Mouse (Mus musculus) limb, embryonic 13.5 days (tissue): ENCODE data around the gene Csrp1. TPM values are rescaled to one million over a fixed set of nuclear protein-coding genes. Genes with fewer than 3 reads are reported as not detected.

Experiments used
- ATAC-seq: fragments of 200-750 bp; cut with Nextera tagmentation; 2 replicates; pipeline ENCODE4 v1.8.0; 2017; ENCODE audit warnings: low read depth, moderate number of reproducible peaks, moderate TSS enrichment; ENCODE audit not compliant: low FRiP score
- H3K27ac ChIP-seq: fragments of 300-500 bp; sonication (generic); 2 replicates; pipeline ENCODE4 v1.5.1; 2015; ENCODE audit warnings: inconsistent platforms, mild to moderate bottlenecking, moderate library complexity
- H3K27me3 ChIP-seq: fragments of 300-500 bp; sonication (generic); 2 replicates; pipeline ENCODE4 v1.6.1; 2015; ENCODE audit warnings: mild to moderate bottlenecking, inconsistent platforms
- H3K36me3 ChIP-seq: fragments of 300-500 bp; sonication (generic); 2 replicates; pipeline ENCODE4 v1.6.1; 2015; ENCODE audit warnings: inconsistent platforms, mild to moderate bottlenecking, moderate library complexity
- H3K4me1 ChIP-seq: fragments of 300-500 bp; sonication (generic); 2 replicates; pipeline ENCODE4 v1.6.1; 2015; ENCODE audit warnings: inconsistent platforms
- H3K4me2 ChIP-seq: fragments of 300-500 bp; sonication (generic); replicated peaks from 2 replicates; pipeline ENCODE4 v1.6.1; 2015; ENCODE audit warnings: inconsistent platforms, mild to moderate bottlenecking, moderate library complexity
- H3K4me3 ChIP-seq: fragments of 300-500 bp; sonication (generic); 2 replicates; pipeline ENCODE4 v1.5.1; 2015; ENCODE audit warnings: moderate library complexity, mild to moderate bottlenecking, inconsistent platforms
- H3K9ac ChIP-seq: fragments of 300-500 bp; sonication (generic); 2 replicates; pipeline ENCODE4 v1.6.1; 2015; ENCODE audit warnings: mild to moderate bottlenecking, inconsistent platforms
- H3K9me3 ChIP-seq: fragments of 300-500 bp; sonication (generic); 2 replicates; pipeline ENCODE4 v1.6.1; 2016; ENCODE audit warnings: inconsistent platforms
- WGBS: fragments of 180-500 bp; shearing (Covaris S2); methylation state at CpG from one replicate; pipeline ENCODE4 v1.1.7; 2015; 5-methylcytosine and 5-hydroxymethylcytosine counted together
- polyA plus RNA-seq: library from polyadenylated mRNA; unstranded; fragments of >200 nt; fragmentation: Nextera tagmentation; extraction: Ambion mirVana; gene quantifications from 2 replicates; pipeline ENCODE4 v1.2.1, GENCODE M21; 2015

The Csrp1 gene
- polyA plus RNA-seq, 1 experiment from 2014 or later, result 77.5 TPM

DNA sequence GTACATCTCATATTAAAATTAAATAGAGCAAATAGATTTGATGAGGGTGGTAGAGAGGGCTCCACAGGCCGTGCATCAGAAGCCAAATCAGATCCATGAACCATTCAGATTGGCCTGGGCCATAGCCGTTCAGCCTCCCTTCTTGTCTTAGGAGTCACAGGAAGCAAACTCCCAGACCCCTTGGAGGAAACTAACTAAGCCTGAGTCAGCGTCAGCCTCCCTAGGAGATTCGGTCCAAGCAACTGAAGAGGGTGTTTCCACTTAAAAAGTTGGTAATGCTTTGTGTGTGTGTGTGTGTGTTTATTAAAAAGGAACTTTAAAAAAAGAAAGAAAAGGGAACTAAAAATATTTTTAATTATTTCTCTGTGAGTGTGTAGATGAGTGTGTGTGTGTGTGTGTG, 35.0 kb upstream of the Csrp1 start:
- no peaks in the 10 kb centered on the region for H3K9me3 ChIP-seq
- peaks cover 16% of the 10 kb centered on the region for H3K27me3 ChIP-seq
- no peak overlapping the region for H3K9ac ChIP-seq
- peaks cover 35% of the 10 kb centered on the region for H3K4me1 ChIP-seq
- ATAC-seq, result no peak
- H3K36me3 ChIP-seq, result no peaks in the 10 kb centered on the region
- H3K4me3 ChIP-seq, result no peak overlapping the region
- no peak overlapping the region for H3K27ac ChIP-seq
- H3K4me2 ChIP-seq, result no peak overlapping the region
- WGBS, result 57% methylated on average over 4 of the region's 4 CpGs

DNA sequence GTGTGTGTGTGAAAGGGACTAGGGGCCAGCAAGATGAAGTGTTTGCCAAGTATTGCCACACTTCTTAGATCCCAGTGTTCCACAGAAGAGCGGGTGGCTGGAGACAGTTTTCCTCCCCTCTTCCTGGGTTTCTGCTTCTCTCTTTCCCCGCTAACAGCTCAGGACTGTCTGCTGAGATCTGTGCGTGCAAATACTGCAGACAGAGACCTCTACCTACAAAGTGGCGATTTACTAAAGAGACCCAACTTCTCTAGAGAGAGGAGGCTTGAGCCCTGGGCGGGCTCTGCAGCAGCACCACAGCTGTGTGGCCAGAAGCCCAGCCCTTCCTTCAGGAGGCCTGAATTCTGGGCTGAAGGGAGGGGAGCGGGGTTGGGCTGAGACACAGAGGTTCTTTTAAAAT, 34.5 kb upstream of the Csrp1 start:
- 47% methylated on average over 6 of the region's 6 CpGs for WGBS
- ATAC-seq, result no peak
- Histone ChIP-seq H3K36me3 (no peaks in the 10 kb centered on the region), H3K27me3 (peaks cover 16% of the 10 kb centered on the region), H3K4me2 (peak overlapping the region; percentile 92; the same call in 1 of the 2 replicates), H3K27ac (no peak overlapping the region), H3K4me3 (no peak overlapping the region), H3K9ac (no peak overlapping the region), H3K9me3 (no peaks in the 10 kb centered on the region), H3K4me1 (peaks cover 35% of the 10 kb centered on the region)

DNA sequence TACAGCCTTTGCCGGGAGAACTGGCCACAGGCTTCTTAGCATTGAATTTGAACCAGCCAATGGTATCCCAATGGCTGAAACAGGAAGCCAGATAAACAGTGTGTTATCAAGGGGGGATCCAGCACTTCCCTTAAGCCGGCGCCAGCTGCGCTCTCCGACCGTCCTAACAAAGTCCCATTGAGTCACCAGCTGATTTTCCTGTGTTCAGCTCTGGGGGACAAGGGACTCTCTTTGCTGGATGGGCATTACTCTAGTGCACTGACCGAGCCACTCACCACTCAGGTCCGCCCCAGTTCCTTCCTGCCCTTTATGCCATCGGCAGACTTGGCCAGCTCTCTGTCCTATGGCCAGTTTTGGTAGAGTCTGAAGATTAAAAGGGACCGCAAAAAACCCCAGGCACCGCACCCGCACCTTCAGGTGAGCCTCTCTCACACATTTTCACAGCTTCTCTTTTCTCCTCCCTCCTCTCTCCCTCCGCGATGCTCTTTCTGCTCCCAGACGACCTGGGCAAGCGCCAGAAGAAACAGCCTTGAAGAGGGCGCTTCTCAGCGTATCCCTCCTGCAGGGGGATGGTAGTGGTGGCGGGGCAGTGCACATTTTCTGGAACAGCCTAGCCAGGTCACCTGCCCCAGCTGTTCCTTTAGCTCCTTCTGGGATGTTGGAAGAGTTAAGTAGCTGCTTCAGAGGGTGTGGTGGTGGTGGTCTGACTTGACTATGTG, 32.9 kb upstream of the Csrp1 start:
- WGBS, result under 1% methylated on average over 19 of the region's 19 CpGs
- Histone ChIP-seq H3K4me1 (peaks cover 35% of the 10 kb centered on the region), H3K27me3 (peaks cover 16% of the 10 kb centered on the region), H3K9me3 (no peaks in the 10 kb centered on the region), H3K4me2 (peak overlapping the region; percentile 92), H3K4me3 (peak overlapping the region; percentile 72), H3K36me3 (no peaks in the 10 kb centered on the region), H3K27ac (0 out of 2 replicates have a peak overlapping the region, but pooled peaks have one; percentile 22), H3K9ac (peak overlapping the region; percentile 88)
- ATAC-seq, result no peak

DNA sequence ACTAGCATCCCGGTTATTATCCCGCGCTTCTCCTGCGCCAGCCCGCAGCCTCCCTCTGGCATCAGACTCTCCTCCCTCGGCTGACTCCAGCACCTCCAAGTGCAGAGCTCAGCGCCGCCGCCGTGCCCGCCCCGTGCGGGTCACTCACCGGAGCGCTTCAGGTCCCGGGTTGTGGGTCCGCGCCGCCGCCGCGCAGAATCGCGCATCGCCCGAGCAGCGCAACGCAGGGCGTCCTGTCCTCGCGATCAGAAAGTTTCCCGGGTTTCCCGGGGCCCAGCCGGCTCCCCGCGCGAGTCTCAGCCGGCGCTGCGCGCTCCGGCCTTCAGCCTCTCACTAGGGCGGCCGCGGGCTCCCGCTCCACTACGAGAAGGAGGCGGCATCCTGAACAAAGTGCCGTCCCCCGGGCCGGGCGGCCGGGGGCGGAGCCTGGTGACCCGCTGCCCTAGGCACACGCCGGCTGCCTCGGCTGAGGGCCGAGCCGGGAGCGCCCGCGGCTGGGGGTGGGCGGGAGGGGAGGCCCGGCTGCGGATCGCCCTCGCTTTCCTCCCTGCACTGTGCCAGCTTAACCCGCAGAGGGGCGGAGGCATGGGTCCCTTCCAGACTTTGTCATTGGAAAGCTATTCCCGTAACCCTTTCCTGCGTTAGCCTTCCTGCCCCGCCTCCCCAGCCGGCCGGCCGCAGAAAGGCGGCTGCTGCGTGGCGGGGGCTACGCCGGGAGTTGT, 31.9 kb upstream of the Csrp1 start:
- Histone ChIP-seq H3K4me2 (peak overlapping the region; percentile 92), H3K4me1 (peaks cover 35% of the 10 kb centered on the region), H3K27ac (peak overlapping the region; percentile 86), H3K27me3 (peaks cover 16% of the 10 kb centered on the region), H3K9ac (peak overlapping the region; percentile 88), H3K36me3 (no peaks in the 10 kb centered on the region), H3K9me3 (no peaks in the 10 kb centered on the region), H3K4me3 (peak overlapping the region; percentile 72)
- WGBS, result under 1% methylated on average over 61 of the region's 81 CpGs
- peak; percentile 91 for ATAC-seq

DNA sequence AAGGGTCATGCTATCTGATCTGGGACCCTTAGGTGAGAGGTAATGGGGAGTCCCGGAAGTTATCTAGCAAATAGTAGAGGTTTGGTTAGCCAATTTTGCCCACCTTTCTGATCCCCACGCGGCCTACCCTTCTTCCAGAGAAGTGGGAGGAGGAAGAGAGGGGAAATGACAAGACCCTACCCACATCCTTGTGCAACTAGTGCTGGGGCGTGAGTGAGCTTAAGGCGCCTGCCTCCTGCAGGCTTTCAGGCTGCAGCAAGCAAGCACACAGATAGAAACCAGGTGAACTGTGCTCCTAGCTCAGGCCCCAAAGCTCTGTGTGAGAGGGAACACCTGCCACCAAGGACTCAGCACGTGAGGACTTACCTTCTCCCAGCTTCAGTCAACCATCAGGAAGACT, 31.2 kb upstream of the Csrp1 start:
- Histone ChIP-seq H3K9me3 (no peaks in the 10 kb centered on the region), H3K9ac (peak overlapping the region; percentile 88), H3K4me3 (peak overlapping the region; percentile 72), H3K27me3 (peaks cover 16% of the 10 kb centered on the region), H3K36me3 (no peaks in the 10 kb centered on the region), H3K4me1 (peaks cover 35% of the 10 kb centered on the region), H3K27ac (peak overlapping the region; percentile 86; the same call in 1 of the 2 replicates), H3K4me2 (peak overlapping the region; percentile 92)
- ATAC-seq, result no peak
- WGBS, result 8% methylated on average over 6 of the region's 6 CpGs

DNA sequence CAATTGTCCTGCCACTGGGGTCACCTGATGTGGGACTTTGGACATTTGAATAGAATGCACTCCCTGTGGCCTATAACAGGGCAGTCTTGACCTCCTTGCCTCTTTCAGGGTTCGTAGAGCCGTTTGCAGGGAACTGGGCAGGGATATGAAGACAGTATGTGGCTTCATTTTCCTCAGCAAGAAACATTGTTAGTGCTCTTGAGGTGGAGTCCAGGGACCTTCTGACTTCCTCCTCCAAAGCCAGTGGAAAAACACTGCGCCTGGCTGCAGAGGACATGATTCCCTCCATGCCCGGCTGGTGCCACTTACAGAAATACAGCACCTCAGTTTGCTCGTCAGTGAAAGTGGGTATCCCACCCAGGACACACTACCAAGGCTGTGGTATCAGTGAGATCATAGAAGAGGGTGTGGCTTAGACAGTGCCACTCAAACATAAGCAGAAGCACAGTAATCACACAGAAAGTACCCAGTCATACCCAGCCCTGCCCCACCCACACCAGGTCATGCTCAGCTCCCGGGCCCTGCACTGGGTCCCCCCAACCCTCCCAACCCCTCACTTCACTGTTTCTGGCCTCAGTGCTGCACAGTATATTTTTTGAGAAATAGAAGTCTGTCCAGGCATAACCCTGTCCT, 29.0 kb upstream of the Csrp1 start:
- no peak for ATAC-seq
- no peak overlapping the region for H3K4me2 ChIP-seq
- 80% methylated on average over 6 of the region's 6 CpGs for WGBS
- H3K27ac ChIP-seq, result no peak overlapping the region
- H3K27me3 ChIP-seq, result peaks cover 13% of the 10 kb centered on the region
- no peak overlapping the region for H3K4me3 ChIP-seq
- no peaks in the 10 kb centered on the region for H3K36me3 ChIP-seq
- H3K4me1 ChIP-seq, result peaks cover 35% of the 10 kb centered on the region
- no peaks in the 10 kb centered on the region for H3K9me3 ChIP-seq
- H3K9ac ChIP-seq, result no peak overlapping the region; the same call in 1 of the 2 replicates

DNA sequence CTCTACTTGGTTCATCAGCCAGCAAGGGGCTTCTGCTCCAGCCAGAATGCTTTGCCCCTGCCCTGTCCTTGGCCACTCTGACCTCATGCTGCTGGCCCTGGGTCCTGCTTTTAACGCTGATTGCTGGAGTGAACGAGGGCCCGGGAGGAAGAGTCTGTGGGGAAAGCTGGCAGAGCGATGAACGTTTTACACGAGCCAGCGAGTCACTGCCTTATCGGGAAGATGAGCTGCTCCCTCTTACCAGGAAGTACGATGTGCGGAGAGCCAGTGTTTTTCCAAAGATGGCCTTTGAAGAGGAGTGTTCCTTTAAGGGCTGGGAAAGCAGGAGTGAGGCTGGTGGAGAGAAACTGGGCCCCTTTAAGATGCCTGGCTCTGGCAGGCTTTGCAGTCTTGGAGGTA, 28.4 kb upstream of the Csrp1 start:
- WGBS, result 51% methylated on average over 10 of the region's 10 CpGs
- ATAC-seq, result no peak

DNA sequence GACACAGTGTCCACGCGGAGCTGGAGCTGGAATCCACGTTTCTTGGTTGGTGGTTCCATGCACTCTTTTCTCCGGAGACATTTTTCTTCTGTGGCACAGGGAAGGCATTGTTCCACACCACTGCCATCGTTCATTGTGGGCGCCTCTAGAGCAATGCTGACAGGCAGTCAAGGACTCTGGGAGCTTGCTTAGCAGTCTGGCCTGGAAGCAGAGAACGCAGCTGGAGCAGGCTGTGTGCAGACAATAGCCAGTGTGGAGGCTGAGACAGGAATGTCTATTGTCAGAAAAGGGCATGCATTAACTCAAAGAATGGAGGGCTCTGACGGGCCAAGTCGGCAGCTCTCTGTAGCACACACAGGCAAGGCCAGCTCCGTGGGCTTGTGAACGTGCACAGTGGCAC, 25.7 kb upstream of the Csrp1 start:
- H3K9me3 ChIP-seq, result no peaks in the 10 kb centered on the region; the same call in 1 of the 2 replicates
- no peaks in the 10 kb centered on the region for H3K36me3 ChIP-seq
- no peak overlapping the region for H3K4me2 ChIP-seq
- H3K4me3 ChIP-seq, result no peak overlapping the region
- H3K27me3 ChIP-seq, result 0 out of 2 replicates have a peak, but pooled peaks cover under 1% of the 10 kb centered on the region
- WGBS, result 75% methylated on average over 11 of the region's 11 CpGs
- H3K27ac ChIP-seq, result no peak overlapping the region
- no peak overlapping the region for H3K9ac ChIP-seq
- no peak for ATAC-seq
- peaks cover 30% of the 10 kb centered on the region for H3K4me1 ChIP-seq

More for the DNA sequence above, 28.4 kb upstream of the Csrp1 start:
- Histone ChIP-seq H3K27me3 (peaks cover 8% of the 10 kb centered on the region), H3K4me3 (no peak overlapping the region), H3K36me3 (no peaks in the 10 kb centered on the region), H3K4me1 (peaks cover 30% of the 10 kb centered on the region), H3K9ac (no peak overlapping the region; the same call in 1 of the 2 replicates), H3K27ac (no peak overlapping the region), H3K4me2 (no peak overlapping the region), H3K9me3 (no peaks in the 10 kb centered on the region; the same call in 1 of the 2 replicates)

DNA sequence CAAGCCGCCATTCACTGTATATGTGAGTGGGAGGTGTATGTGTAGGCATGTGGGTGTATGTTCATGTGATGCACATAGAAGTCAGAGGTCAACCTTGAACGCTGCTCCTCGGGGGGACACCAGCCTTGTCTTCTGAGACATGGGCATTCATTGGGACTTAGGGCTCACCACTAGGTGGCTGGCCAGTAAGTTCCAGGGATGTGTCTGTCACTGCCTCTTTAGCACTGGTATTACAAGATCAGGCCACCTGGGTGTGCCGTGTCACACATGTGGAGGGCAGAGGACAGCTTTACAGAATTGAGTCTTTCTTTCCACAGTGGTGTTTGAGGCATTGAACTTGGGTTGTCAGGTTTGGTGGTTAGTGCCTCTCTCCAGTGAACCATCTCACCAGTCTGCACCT, 22.4 kb upstream of the Csrp1 start:
- H3K4me2 ChIP-seq, result no peak overlapping the region
- WGBS, result 74% methylated on average over 4 of the region's 4 CpGs
- no peaks in the 10 kb centered on the region; the same call in 1 of the 2 replicates for H3K27me3 ChIP-seq
- no peak overlapping the region; the same call in 1 of the 2 replicates for H3K27ac ChIP-seq
- no peaks in the 10 kb centered on the region for H3K36me3 ChIP-seq
- H3K9ac ChIP-seq, result no peak overlapping the region
- no peak overlapping the region for H3K4me3 ChIP-seq
- H3K9me3 ChIP-seq, result no peaks in the 10 kb centered on the region; the same call in 1 of the 2 replicates
- H3K4me1 ChIP-seq, result peaks cover 37% of the 10 kb centered on the region
- no peak for ATAC-seq

DNA sequence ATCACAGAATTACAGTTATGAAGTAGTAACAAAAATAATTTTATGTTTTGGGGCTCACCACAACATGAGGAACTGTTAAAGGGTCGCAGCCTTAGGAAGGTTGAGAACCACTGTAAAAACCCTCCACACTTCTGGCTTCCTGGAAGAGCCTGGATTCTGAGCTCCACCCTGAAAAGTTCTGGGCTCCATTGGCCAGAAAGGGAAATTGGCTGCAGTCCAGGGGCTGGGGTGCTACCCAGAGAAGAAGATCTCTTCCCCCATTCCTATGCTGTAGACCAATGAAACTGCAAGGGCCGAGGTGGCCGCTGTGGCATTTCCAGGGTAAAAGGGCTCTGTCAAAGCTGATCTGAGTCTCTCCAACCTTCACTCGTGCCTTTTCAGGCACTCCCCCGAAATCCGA, 21.8 kb upstream of the Csrp1 start:
- no peaks in the 10 kb centered on the region; the same call in 1 of the 2 replicates for H3K27me3 ChIP-seq
- 20% methylated on average over 6 of the region's 6 CpGs for WGBS
- H3K9ac ChIP-seq, result no peak overlapping the region
- no peak overlapping the region for H3K4me3 ChIP-seq
- H3K27ac ChIP-seq, result peak overlapping the region; percentile 64
- peak overlapping the region; percentile 70 for H3K4me2 ChIP-seq
- H3K4me1 ChIP-seq, result peaks cover 37% of the 10 kb centered on the region
- H3K9me3 ChIP-seq, result no peaks in the 10 kb centered on the region; the same call in 1 of the 2 replicates
- no peak; the same call in 1 of the 2 replicates for ATAC-seq
- no peaks in the 10 kb centered on the region for H3K36me3 ChIP-seq

DNA sequence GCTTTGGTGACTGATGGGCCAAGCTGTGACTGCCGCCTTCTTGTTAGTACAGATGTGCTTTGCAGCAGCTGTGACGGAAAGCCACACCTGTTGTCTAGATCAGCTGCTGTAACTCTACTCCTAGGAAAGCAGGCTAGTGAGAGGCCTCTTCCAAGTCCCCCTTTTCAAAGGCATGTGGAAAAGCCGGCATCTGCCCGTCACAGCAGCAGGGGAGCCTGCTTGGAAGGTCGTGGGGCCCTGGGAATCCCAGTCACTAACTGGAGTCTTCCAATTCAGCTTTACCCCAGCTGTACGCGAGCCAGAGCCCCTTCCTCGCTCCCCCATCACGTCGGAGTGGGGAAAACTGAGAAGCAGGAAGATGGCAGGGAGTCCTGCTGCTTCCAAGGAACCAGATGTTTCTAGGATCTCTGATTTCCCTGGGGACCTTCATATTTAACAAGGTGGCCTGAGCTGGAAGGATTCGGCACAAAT, 21.4 kb upstream of the Csrp1 start:
- Histone ChIP-seq H3K4me1 (peaks cover 37% of the 10 kb centered on the region), H3K4me2 (peak overlapping the region; percentile 70), H3K36me3 (no peaks in the 10 kb centered on the region), H3K9ac (0 out of 2 replicates have a peak overlapping the region, but pooled peaks have one; percentile 36), H3K4me3 (peak overlapping the region; percentile 33), H3K9me3 (no peaks in the 10 kb centered on the region; the same call in 1 of the 2 replicates), H3K27ac (peak overlapping the region; percentile 70), H3K27me3 (no peaks in the 10 kb centered on the region; the same call in 1 of the 2 replicates)
- peak; percentile 85 for ATAC-seq
- WGBS, result 1% methylated on average over 11 of the region's 11 CpGs
